Mouse (Mus musculus) mouse embryonic stem cell (cell line): Measurements from ENCODE around the gene Slc25a26.

Source experiments
- in situ Hi-C, 2 experiments: fragments of 300-500 bp; cut with MboI; formaldehyde crosslinking; loops; 1 replicate in 1 of 2; 3 replicates in 1 of 2; pipeline ENCODE4 v1.14.3; 2019 to 2020; ENCODE audit warnings: low sequenced_read_pairs in 2 of 2, low pct_unique_long_range_greater_than_20kb in 1 of 2, mixed read lengths in 1 of 2; ENCODE audit not compliant: unreplicated experiment in 1 of 2

Slc25a26 gene

DNA sequence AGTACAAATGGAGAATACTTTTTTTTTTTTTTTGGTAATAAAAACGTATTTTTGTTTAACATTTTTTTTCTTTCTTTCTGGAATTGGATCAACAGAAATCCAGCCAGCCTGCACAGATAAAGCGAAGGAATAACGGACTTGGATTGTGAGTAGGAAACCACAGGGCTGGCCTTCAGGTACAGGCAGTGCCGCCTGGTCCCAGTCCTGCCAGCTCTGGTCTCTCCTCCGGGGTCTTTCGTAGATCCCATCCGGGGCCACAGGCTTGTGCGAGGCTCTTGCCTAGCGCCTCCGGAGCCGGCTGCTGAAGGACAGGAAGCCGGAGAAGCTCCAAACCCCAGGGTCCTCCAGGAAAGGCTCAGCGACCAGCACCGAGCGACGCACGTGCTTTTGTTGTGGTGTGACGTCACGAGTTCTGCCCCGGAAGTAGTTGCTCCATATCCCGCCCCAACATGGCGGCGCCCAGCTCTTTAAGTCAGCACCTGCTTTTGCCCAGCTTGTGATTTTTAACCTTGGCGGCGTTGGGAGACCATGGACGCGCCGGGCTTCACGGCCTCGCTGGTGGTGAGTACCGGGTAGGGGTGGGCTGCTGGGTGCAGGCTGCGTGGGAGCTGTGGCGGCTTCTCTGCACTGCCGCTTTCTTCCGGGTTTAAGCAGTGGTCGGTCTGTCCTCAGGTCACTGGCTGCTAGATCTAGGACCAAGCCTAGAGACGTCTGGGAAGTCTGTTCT lies at the start of gene Slc25a26:
Gene Slc25a26 (plus strand): TSS at position 435 of the 727 bp plus-strand sequence.
- in situ Hi-C loops = no loop called here

- in situ Hi-C loops = loop anchor here in 1 of 2 experiments (25.0 kb wide), 1 partner anchor 377 kb away; no protein-coding TSS in a partner anchor
These were observed 35.9 kb upstream of the Slc25a26 start for GRCm38 (mm10) chr6:94464037-94464891.

DNA sequence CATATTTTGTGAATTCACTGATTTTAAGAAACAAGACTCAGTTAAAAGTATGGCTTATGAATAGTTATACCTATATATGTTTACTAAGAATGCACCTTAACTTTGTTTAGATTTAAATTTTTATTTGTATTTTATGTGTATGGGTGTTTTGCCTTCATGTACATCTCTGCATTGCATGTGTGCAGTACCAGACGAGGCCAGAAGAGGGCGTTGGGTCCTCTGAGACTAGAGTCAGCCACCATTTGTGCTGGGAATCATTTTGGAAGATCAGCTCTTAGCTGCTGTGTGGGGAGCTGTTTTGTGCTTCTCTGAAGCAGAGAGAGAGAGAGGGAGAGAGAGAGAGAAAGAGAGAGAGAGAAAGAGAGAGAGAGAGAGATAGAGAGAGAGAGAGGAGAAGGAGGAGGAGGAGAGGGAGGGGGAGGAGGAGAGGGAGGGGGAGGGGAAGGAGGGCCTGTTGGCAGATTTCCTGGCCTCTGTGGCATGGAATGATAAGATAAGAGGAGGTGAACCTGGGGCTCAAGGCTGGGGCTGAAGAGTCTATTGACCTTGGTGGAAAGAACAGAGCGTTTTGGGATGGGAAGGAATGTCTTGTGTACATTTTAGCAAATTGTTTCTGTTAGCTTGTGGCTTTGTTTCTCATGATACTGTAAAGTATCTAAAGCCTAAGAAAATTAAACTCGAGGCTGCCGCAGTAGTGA lies 33.5 kb upstream of the Slc25a26 start:
- in situ Hi-C loops = loop anchor here in 1 of 2 experiments (25.0 kb wide), 1 partner anchor 379 kb away; no protein-coding TSS in a partner anchor

GRCm38 (mm10) chr6:94492739-94493138 lies 7.4 kb upstream of the Slc25a26 start:
- in situ Hi-C loops = no loop called here

- in situ Hi-C loops = no loop called here
These were observed 3.8 kb downstream of the Slc25a26 start for GRCm38 (mm10) chr6:94503963-94504362.

GRCm38 (mm10) chr6:94507921-94508320 lies 7.8 kb downstream of the Slc25a26 start:
- in situ Hi-C loops = no loop called here

GRCm38 (mm10) chr6:94508807-94509206 lies 8.7 kb downstream of the Slc25a26 start:
- in situ Hi-C loops = no loop called here

DNA sequence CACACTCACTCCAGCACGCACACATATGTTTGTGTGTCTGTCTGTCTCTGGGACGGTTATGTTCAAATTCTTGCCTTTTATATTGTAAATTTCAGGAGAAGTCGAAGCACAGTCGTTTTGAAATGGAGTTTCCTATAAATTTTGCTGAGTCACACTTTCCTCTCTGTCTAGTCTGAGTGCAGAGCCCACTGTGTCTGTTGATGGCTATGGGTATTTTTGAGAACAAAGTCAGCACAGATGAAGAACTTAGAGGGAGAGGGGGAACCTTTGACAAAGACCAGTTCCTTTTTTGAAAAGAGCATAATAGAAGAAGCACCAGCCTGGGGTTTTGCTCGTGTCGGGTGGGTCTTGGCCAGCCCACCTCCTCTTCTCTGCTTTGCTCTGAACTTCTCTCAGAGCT lies 9.1 kb downstream of the Slc25a26 start:
- in situ Hi-C loops = no loop called here

- in situ Hi-C loops = no loop called here
These were observed 18.0 kb downstream of the Slc25a26 start for GRCm38 (mm10) chr6:94518171-94518570.

- in situ Hi-C loops = no loop called here
These were observed 24.2 kb downstream of the Slc25a26 start for GRCm38 (mm10) chr6:94524335-94524734.

DNA sequence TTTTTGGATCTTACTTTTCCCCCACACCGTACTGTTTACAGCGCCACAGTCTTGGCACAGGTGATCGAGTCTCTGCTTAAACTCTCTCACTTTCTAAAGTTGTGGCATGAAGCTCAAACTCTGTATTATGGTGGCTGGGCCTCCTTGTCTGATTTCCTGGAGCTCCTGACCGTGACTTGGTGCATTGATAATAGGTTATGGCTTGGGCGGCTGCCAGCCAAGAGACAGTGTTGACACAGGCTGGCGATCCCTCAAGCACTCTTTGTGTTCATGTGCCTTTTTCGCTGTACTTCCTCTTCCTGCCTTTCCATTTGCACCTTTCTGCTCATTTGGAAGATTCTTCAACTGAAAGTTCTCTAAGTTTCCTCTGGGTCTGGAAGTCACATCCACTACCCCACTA lies 30.6 kb downstream of the Slc25a26 start:
- in situ Hi-C loops = loop anchor here in 1 of 2 experiments (25.0 kb wide), 1 partner anchor 432 kb away; no protein-coding TSS in a partner anchor

GRCm38 (mm10) chr6:94532086-94532485 lies 32.0 kb downstream of the Slc25a26 start:
- in situ Hi-C loops = loop anchor here in 1 of 2 experiments (25.0 kb wide), 1 partner anchor 430 kb away; no protein-coding TSS in a partner anchor

GRCm38 (mm10) chr6:94536478-94536877 lies 36.3 kb downstream of the Slc25a26 start:
- in situ Hi-C loops = loop anchor here in 1 of 2 experiments (25.0 kb wide), 1 partner anchor 426 kb away; no protein-coding TSS in a partner anchor

- in situ Hi-C loops = loop anchor here in 1 of 2 experiments (25.0 kb wide), 1 partner anchor 425 kb away; no protein-coding TSS in a partner anchor
These were observed 37.5 kb downstream of the Slc25a26 start for GRCm38 (mm10) chr6:94537652-94538051.

DNA sequence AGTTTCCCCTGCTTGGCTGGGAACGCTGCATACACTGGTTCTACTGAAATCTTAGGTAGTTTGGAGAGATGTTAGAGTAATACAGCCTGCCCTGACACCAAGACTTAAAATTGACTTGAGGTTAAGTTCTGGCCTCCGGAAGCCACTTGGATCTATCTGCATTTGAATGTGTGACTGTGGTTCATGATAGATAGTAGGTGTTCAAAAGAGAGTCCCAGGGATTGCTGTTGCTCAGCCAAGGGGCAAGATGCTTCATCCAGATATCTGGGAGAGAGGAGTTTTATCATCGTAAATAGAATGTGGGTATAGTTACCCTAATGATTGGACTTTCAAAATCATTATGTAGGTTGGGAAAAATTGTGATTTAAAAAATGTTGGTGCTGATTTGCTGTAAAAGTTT lies 40.0 kb downstream of the Slc25a26 start:
- in situ Hi-C loops = loop anchor here (10.0 to 25.0 kb wide), 2 partner anchors 422 to 425 kb away; no protein-coding TSS in a partner anchor

GRCm38 (mm10) chr6:94540615-94541014 lies 40.5 kb downstream of the Slc25a26 start:
- in situ Hi-C loops = loop anchor here (10.0 to 25.0 kb wide), 2 partner anchors 422 to 424 kb away; no protein-coding TSS in a partner anchor

DNA sequence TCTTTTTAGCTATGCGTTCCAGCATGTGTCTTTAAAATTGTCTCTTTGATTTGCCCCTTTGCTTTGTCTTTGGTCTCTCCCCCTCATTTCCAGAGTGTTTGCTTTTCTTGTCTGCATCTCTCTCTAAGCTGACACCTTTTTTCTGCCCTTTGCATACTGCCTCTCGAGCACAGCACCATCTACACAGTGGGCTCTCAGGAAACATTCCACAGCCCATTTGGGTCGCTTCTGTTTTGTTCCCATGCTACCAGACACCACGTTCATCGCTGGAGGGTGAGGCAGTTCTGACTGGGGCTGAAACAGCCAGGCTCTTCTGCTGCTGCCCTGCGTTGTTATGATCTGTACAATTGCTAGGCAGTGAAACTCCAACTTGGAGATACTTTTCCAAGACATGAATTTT lies 41.0 kb downstream of the Slc25a26 start:
- in situ Hi-C loops = loop anchor here (10.0 to 25.0 kb wide), 2 partner anchors 421 to 424 kb away; no protein-coding TSS in a partner anchor

- in situ Hi-C loops = loop anchor here (10.0 to 25.0 kb wide), 2 partner anchors 420 to 423 kb away; no protein-coding TSS in a partner anchor
These were observed 41.7 kb downstream of the Slc25a26 start for GRCm38 (mm10) chr6:94541854-94542253.
